Mouse (Mus musculus): ENCODE measurements at regions not wholly inside any gene's neighbourhood (a gene's known extent, or its start where the extent isn't known, plus 50 kb on each side); places are given as distances from the start of the nearest gene placed in this dataset.
"Not testable (repeated sequence)": the region's sequence is repeated elsewhere in the genome, so short reads cannot be mapped to it uniquely, and the experiment has no call there.

GRCm38 (mm10) chr5:142281997-142282396 lies 119.3 kb upstream of the Foxk1 start:
- no peak for DNase-seq (ENCODE audit: low read depth, low spot score)

- no peak for DNase-seq (ENCODE audit: low read depth, low spot score)
Measured at GRCm38 (mm10) chr5:142287981-142288380, 113.3 kb upstream of the Foxk1 start.

- no peak for DNase-seq (ENCODE audit: low read depth, low spot score)
Measured at GRCm38 (mm10) chr5:142291451-142291850, 109.8 kb upstream of the Foxk1 start.

GRCm38 (mm10) chr5:142296401-142296800 lies 104.9 kb upstream of the Foxk1 start:
- not testable (repeated sequence) for DNase-seq (ENCODE audit: low read depth, low spot score)

GRCm38 (mm10) chr5:142299621-142300020 lies 101.7 kb upstream of the Foxk1 start:
- DNase-seq (ENCODE audit: low read depth, low spot score): no peak

GRCm38 (mm10) chr5:142308511-142308910 lies 92.8 kb upstream of the Foxk1 start:
- DNase-seq (ENCODE audit: low read depth, low spot score): no peak

- no peak for DNase-seq (ENCODE audit: low read depth, low spot score)
Measured at GRCm38 (mm10) chr5:142313944-142314343, 87.4 kb upstream of the Foxk1 start.

GRCm38 (mm10) chr5:142314466-142314865 lies 86.8 kb upstream of the Foxk1 start:
- DNase-seq (ENCODE audit: low read depth, low spot score): no peak

GRCm38 (mm10) chr5:142319268-142319667 lies 82.0 kb upstream of the Foxk1 start:
- peak; percentile 47 for DNase-seq (ENCODE audit: low read depth, low spot score)

- peak; percentile 11 for DNase-seq (ENCODE audit: low read depth, low spot score)
Measured at GRCm38 (mm10) chr5:142321316-142321715, 80.0 kb upstream of the Foxk1 start.

- DNase-seq (ENCODE audit: low read depth, low spot score): no peak
Measured at GRCm38 (mm10) chr5:142324928-142325327, 76.4 kb upstream of the Foxk1 start.

GRCm38 (mm10) chr5:142325560-142325959 lies 75.7 kb upstream of the Foxk1 start:
- DNase-seq (ENCODE audit: low read depth, low spot score): no peak

- no peak for DNase-seq (ENCODE audit: low read depth, low spot score)
Measured at GRCm38 (mm10) chr5:142327261-142327660, 74.0 kb upstream of the Foxk1 start.

GRCm38 (mm10) chr5:142329724-142330520 lies 71.4 kb upstream of the Foxk1 start:
- no peak for DNase-seq (ENCODE audit: low read depth, low spot score)

- DNase-seq (ENCODE audit: low read depth, low spot score): no peak
Measured at GRCm38 (mm10) chr5:142332744-142333143, 68.6 kb upstream of the Foxk1 start.

- no peak for DNase-seq (ENCODE audit: low read depth, low spot score)
Measured at GRCm38 (mm10) chr5:142337436-142337835, 63.9 kb upstream of the Foxk1 start.

- DNase-seq (ENCODE audit: low read depth, low spot score): no peak
Measured at GRCm38 (mm10) chr5:142338051-142338450, 63.2 kb upstream of the Foxk1 start.

GRCm38 (mm10) chr5:142340205-142341025 lies 60.9 kb upstream of the Foxk1 start:
- DNase-seq (ENCODE audit: low read depth, low spot score): no peak

GRCm38 (mm10) chr5:142341026-142341432 lies 60.3 kb upstream of the Foxk1 start:
- DNase-seq (ENCODE audit: low read depth, low spot score): no peak

- DNase-seq (ENCODE audit: low read depth, low spot score): no peak
Measured at GRCm38 (mm10) chr5:142346454-142346853, 54.8 kb upstream of the Foxk1 start.

GRCm38 (mm10) chr5:142350574-142350973 lies 50.7 kb upstream of the Foxk1 start:
- DNase-seq (ENCODE audit: low read depth, low spot score): no peak

Measured in retina, adult 2 months (tissue).